Mouse (Mus musculus) liver, embryonic 14 days (tissue): ENCODE data around the gene Olfr27. TPM values are rescaled to one million over a fixed set of nuclear protein-coding genes. Genes with fewer than 3 reads are reported as not detected.

Experiments used
- polyA plus RNA-seq: library from polyadenylated mRNA; depleted of rRNA; stranded (reverse); fragments of >200 nt; gene quantifications from 2 replicates; pipeline ENCODE4 v1.2.3, GENCODE M21; 2012; rRNA removed

Olfr27 gene
- polyA plus RNA-seq, result not detected in 2 replicates

DNA sequence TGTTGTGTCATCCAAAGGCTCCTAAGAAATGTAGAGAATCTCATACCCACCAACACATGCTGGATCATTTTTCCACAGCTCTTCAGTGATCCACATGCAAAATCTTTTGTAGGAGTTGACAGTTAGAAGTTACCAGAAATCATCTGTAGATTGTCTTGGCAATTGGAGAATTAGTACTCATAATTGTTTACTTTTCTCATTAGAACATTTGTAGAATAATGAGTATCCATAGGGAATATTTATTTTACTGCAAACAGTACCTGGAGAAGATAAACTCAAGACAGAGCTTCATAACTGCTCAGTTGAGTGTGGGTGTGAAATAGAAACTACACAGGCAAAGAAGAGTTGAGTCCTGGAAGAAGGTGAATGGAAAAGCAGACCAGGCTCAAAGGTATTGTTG, at the start of gene Olfr27:
Gene Olfr27, plus strand, starts transcription at position 301 of the 400 bp plus-strand sequence.

DNA sequence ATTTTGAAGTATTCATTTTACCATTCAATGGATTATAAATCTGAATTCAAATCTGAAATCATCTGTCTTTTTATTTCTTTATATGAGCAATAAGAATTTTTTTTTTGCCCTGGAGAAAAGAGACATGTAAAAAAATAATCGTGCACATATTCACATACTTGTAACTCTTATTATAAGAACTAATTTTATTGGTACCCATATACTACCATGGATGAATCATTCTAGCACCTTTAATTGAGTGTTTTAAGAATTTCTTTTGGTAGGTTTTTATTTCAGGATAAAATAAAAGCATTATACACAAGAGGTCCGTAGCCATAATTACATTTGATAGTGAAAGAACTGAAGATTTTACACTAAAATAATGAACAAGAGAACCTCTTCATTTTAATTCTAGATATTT, 49.1 kb upstream of the Olfr27 start, which contains the start of gene Olfr938:
Gene Olfr938, minus strand, starts transcription at position 101 of the 400 bp plus-strand sequence.

GRCm38 (mm10) chr9:39166004-39166403, 38.1 kb downstream of the Olfr27 start, which contains the start of gene Olfr943:
Gene Olfr943 (plus strand): TSS chr9:39166304.

Other genes starting within 250 kb of the Olfr27 start
- gene Olfr930, start 198.3 kb upstream of the Olfr27 start, polyA plus RNA-seq, result not detected in 2 replicates
- gene Olfr933, start 155.8 kb upstream of the Olfr27 start, polyA plus RNA-seq, result not detected in 2 replicates
- gene Olfr934, start 139.8 kb upstream of the Olfr27 start, polyA plus RNA-seq, result not detected in 2 replicates
- not detected in 2 replicates for gene Olfr935, start 128.4 kb upstream of the Olfr27 start, polyA plus RNA-seq
- not detected in 2 replicates for gene Olfr146, start 104.8 kb upstream of the Olfr27 start, polyA plus RNA-seq
- gene Olfr937, start 63.2 kb upstream of the Olfr27 start, polyA plus RNA-seq, result not detected in 2 replicates
- gene Olfr938, start 49.2 kb upstream of the Olfr27 start, polyA plus RNA-seq, result not detected in 2 replicates
- not detected in 2 replicates for gene Olfr943, start 38.2 kb downstream of the Olfr27 start, polyA plus RNA-seq
- gene Olfr944, start 73.8 kb downstream of the Olfr27 start, polyA plus RNA-seq, result not detected in 2 replicates
- gene Olfr1537, start 121.9 kb downstream of the Olfr27 start, polyA plus RNA-seq, result not detected in 2 replicates
- gene Olfr945, start 148.7 kb downstream of the Olfr27 start, polyA plus RNA-seq, result not detected in 2 replicates
- not detected in 2 replicates for gene Olfr948, start 197.9 kb downstream of the Olfr27 start, polyA plus RNA-seq